Mouse (Mus musculus) hindbrain, embryonic 16.5 days (tissue): Measurements from ENCODE around the gene Sun5. TPM values are rescaled to one million over a fixed set of nuclear protein-coding genes. Genes with fewer than 3 reads are reported as not detected.

ENCODE experiments used
- ATAC-seq: fragments of 200-750 bp; cut with Nextera tagmentation; 2 replicates; pipeline ENCODE4 v1.8.0; 2017; ENCODE audit warnings: moderate TSS enrichment, moderate library complexity
- H3K27ac ChIP-seq: fragments of 300-500 bp; sonication (generic); 2 replicates; pipeline ENCODE4 v1.5.1; 2014; ENCODE audit warnings: low read depth, mild to moderate bottlenecking, control low read depth, low read length, moderate library complexity
- H3K27me3 ChIP-seq: fragments of 300-500 bp; sonication (generic); replicated peaks from 2 replicates; pipeline ENCODE4 v1.6.1; 2014; ENCODE audit warnings: low read length; ENCODE audit not compliant: control insufficient read depth, insufficient read depth
- H3K36me3 ChIP-seq: fragments of 300-500 bp; sonication (generic); 2 replicates; pipeline ENCODE4 v1.6.1; 2014; ENCODE audit warnings: mild to moderate bottlenecking, low read length, moderate library complexity, mixed read lengths; ENCODE audit not compliant: control insufficient read depth, insufficient read depth
- H3K4me1 ChIP-seq: fragments of 300-500 bp; sonication (generic); 2 replicates; pipeline ENCODE4 v1.6.1; 2014; ENCODE audit warnings: low read depth, low read length; ENCODE audit not compliant: control insufficient read depth, insufficient read depth
- H3K4me2 ChIP-seq: fragments of 300-500 bp; sonication (generic); 2 replicates; pipeline ENCODE4 v1.6.1; 2014; ENCODE audit warnings: mild to moderate bottlenecking, low read length, control low read depth, moderate library complexity
- H3K4me3 ChIP-seq: fragments of 300-500 bp; sonication (generic); 2 replicates; pipeline ENCODE4 v1.5.1; 2014; ENCODE audit warnings: mild to moderate bottlenecking, low read length, control low read depth, moderate library complexity
- H3K9ac ChIP-seq: fragments of 300-500 bp; sonication (generic); 2 replicates; pipeline ENCODE4 v1.6.1; 2014; ENCODE audit warnings: low read depth, mild to moderate bottlenecking, control low read depth, low read length, moderate library complexity
- H3K9me3 ChIP-seq: fragments of 300-500 bp; sonication (generic); 2 replicates; pipeline ENCODE4 v1.6.1; 2014; ENCODE audit warnings: mild to moderate bottlenecking, low read length, moderate library complexity; ENCODE audit not compliant: control insufficient read depth
- WGBS: fragments of 180-500 bp; shearing (Covaris S2); extraction: QIAGEN DNeasy Blood & Tissue Kit; methylation state at CpG from one replicate; pipeline ENCODE4 v1.1.7; 2014; 5-methylcytosine and 5-hydroxymethylcytosine counted together
- polyA plus RNA-seq: library from polyadenylated mRNA; unstranded; fragments of >200 nt; fragmentation: Nextera tagmentation; extraction: Ambion mirVana; gene quantifications from 2 replicates; pipeline ENCODE4 v1.2.1, GENCODE M21; 2015

Sun5 gene
- polyA plus RNA-seq, 1 experiment from 2014 or later: not detected

GRCm38 (mm10) chr2:153860315-153860714, 10.6 kb downstream of the Sun5 start:
- no peaks in the 10 kb centered on the region for H3K27me3 ChIP-seq
- H3K9ac ChIP-seq: no peak overlapping the region
- H3K4me2 ChIP-seq: no peak overlapping the region
- no peaks in the 10 kb centered on the region for H3K4me1 ChIP-seq
- H3K27ac ChIP-seq: no peak overlapping the region
- peaks cover 2% of the 10 kb centered on the region; the same call in 1 of the 2 replicates for H3K9me3 ChIP-seq
- WGBS: 89% methylated on average over 11 of the region's 11 CpGs
- ATAC-seq: no peak
- H3K4me3 ChIP-seq: no peak overlapping the region
- no peaks in the 10 kb centered on the region for H3K36me3 ChIP-seq

- Histone ChIP-seq H3K36me3 (no peaks in the 10 kb centered on the region), H3K4me2 (no peak overlapping the region), H3K4me3 (no peak overlapping the region), H3K4me1 (no peaks in the 10 kb centered on the region), H3K27ac (no peak overlapping the region), H3K9me3 (no peaks in the 10 kb centered on the region), H3K27me3 (no peaks in the 10 kb centered on the region), H3K9ac (no peak overlapping the region)
- WGBS: 89% methylated on average over 2 of the region's 2 CpGs
- ATAC-seq: no peak
Observed at GRCm38 (mm10) chr2:153859581-153859980, 11.3 kb downstream of the Sun5 start.

- 21% methylated on average over 5 of the region's 5 CpGs for WGBS
- Histone ChIP-seq H3K9me3 (no peaks in the 10 kb centered on the region), H3K9ac (no peak overlapping the region), H3K4me3 (no peak overlapping the region), H3K36me3 (no peaks in the 10 kb centered on the region), H3K27ac (no peak overlapping the region), H3K4me1 (no peaks in the 10 kb centered on the region), H3K27me3 (no peaks in the 10 kb centered on the region), H3K4me2 (no peak overlapping the region)
- no peak for ATAC-seq
Observed at GRCm38 (mm10) chr2:153853544-153853943, 17.3 kb downstream of the Sun5 start.

DNA sequence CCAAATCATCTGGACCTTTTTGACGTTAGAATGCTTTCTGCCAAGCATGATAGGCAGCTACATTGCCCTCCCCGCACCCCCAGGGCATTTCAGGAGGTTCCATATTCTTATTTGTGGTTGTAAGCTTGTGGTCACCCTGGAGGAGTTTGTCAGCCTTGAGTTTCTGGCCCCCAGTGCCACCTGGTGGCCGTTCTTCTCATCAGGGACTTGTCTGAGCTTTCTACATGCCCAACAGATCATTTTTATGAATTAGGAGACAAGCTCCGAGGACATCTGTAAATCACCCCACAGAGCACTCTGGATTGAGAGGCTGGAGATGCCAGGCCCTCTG, 19.9 kb downstream of the Sun5 start:
- Histone ChIP-seq H3K9me3 (no peaks in the 10 kb centered on the region), H3K4me3 (no peak overlapping the region), H3K4me1 (no peaks in the 10 kb centered on the region), H3K27ac (no peak overlapping the region), H3K4me2 (no peak overlapping the region), H3K27me3 (no peaks in the 10 kb centered on the region), H3K9ac (no peak overlapping the region), H3K36me3 (no peaks in the 10 kb centered on the region)
- ATAC-seq: no peak
- WGBS: 53% methylated on average over 4 of the region's 4 CpGs

GRCm38 (mm10) chr2:153850351-153851029, 20.4 kb downstream of the Sun5 start:
- no peaks in the 10 kb centered on the region for H3K9me3 ChIP-seq
- WGBS: 89% methylated on average over 6 of the region's 6 CpGs
- no peak overlapping the region for H3K4me3 ChIP-seq
- no peak overlapping the region for H3K9ac ChIP-seq
- H3K27me3 ChIP-seq: no peaks in the 10 kb centered on the region
- no peaks in the 10 kb centered on the region for H3K36me3 ChIP-seq
- no peak overlapping the region for H3K27ac ChIP-seq
- no peaks in the 10 kb centered on the region for H3K4me1 ChIP-seq
- H3K4me2 ChIP-seq: no peak overlapping the region
- ATAC-seq: no peak

GRCm38 (mm10) chr2:153848389-153848788, 22.5 kb downstream of the Sun5 start:
- Histone ChIP-seq H3K27me3 (no peaks in the 10 kb centered on the region), H3K9me3 (no peaks in the 10 kb centered on the region), H3K36me3 (no peaks in the 10 kb centered on the region), H3K4me3 (no peak overlapping the region), H3K4me2 (no peak overlapping the region), H3K9ac (no peak overlapping the region), H3K4me1 (no peaks in the 10 kb centered on the region), H3K27ac (no peak overlapping the region)
- no peak for ATAC-seq
- WGBS: 77% methylated on average over 3 of the region's 3 CpGs

GRCm38 (mm10) chr2:153842854-153843253, 28.0 kb downstream of the Sun5 start:
- H3K4me1 ChIP-seq: no peaks in the 10 kb centered on the region
- no peak for ATAC-seq
- H3K4me3 ChIP-seq: no peak overlapping the region
- H3K27me3 ChIP-seq: no peaks in the 10 kb centered on the region
- H3K27ac ChIP-seq: no peak overlapping the region
- H3K36me3 ChIP-seq: no peaks in the 10 kb centered on the region
- H3K9me3 ChIP-seq: no peaks in the 10 kb centered on the region
- no peak overlapping the region for H3K9ac ChIP-seq
- 84% methylated on average over 8 of the region's 8 CpGs for WGBS
- H3K4me2 ChIP-seq: no peak overlapping the region

DNA sequence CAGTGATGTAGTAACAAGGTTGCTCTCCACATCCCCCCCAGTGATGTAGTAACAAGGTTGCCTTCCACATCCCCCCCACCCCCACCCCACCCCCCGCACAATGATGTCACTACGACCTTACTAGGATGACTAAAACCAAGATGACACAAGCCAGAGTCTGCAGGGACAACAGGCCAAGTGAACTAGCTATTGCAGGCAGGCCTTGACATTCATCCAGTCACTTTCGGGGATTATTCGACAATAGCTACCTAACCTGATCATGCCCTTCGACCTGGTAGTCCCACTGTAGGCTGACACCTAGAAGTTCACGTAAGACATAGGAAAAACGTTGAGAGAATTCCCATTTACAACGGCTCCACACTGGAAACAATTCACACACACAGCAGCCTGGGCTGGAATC, 37.6 kb downstream of the Sun5 start:
- no peaks in the 10 kb centered on the region for H3K9me3 ChIP-seq
- H3K27ac ChIP-seq: no peak overlapping the region
- WGBS: 89% methylated on average over 8 of the region's 8 CpGs
- no peak overlapping the region for H3K4me2 ChIP-seq
- H3K4me1 ChIP-seq: no peaks in the 10 kb centered on the region
- H3K36me3 ChIP-seq: no peaks in the 10 kb centered on the region
- H3K27me3 ChIP-seq: no peaks in the 10 kb centered on the region
- H3K4me3 ChIP-seq: no peak overlapping the region
- H3K9ac ChIP-seq: no peak overlapping the region
- ATAC-seq: no peak

- no peaks in the 10 kb centered on the region for H3K27me3 ChIP-seq
- H3K36me3 ChIP-seq: no peaks in the 10 kb centered on the region
- H3K4me3 ChIP-seq: no peak overlapping the region
- no peak for ATAC-seq
- no peak overlapping the region for H3K4me2 ChIP-seq
- H3K9me3 ChIP-seq: no peaks in the 10 kb centered on the region
- H3K9ac ChIP-seq: no peak overlapping the region
- no peaks in the 10 kb centered on the region for H3K4me1 ChIP-seq
- 86% methylated on average over 7 of the region's 7 CpGs for WGBS
- no peak overlapping the region for H3K27ac ChIP-seq
Observed at GRCm38 (mm10) chr2:153828704-153829103, 42.2 kb downstream of the Sun5 start.
